Mouse (Mus musculus) heart, adult 2 months (tissue): ENCODE measurements around the gene Zfp667. TPM values are rescaled to one million over a fixed set of nuclear protein-coding genes. Genes with fewer than 3 reads are reported as not detected.
"Not testable (repeated sequence)": the region's sequence is repeated elsewhere in the genome, so short reads cannot be mapped to it uniquely, and the experiment has no call there.

Experiments used
- DNase-seq, 2 experiments: peaks; one replicate each; pipeline ENCODE4 v3.0.0; 2021
- H3K27ac ChIP-seq: fragments of 200-600 bp; 2 replicates; pipeline ENCODE4 v1.8.1; 2022
- H3K27me3 ChIP-seq: fragments of 200-500 bp; 2 replicates; pipeline ENCODE4 v1.6.1; 2012; ENCODE audit warnings: mild to moderate bottlenecking, low read length, inconsistent platforms, mixed read lengths; ENCODE audit not compliant: control insufficient read depth, insufficient read depth
- H3K36me3 ChIP-seq: fragments of 200-500 bp; 2 replicates; pipeline ENCODE4 v1.6.1; 2012; ENCODE audit warnings: low read length, inconsistent platforms; ENCODE audit not compliant: control insufficient read depth, insufficient read depth
- H3K4me1 ChIP-seq: fragments of 200-500 bp; 2 replicates; pipeline ENCODE4 v1.6.1; 2011; ENCODE audit warnings: low read length; ENCODE audit not compliant: control insufficient read depth, insufficient read depth
- H3K4me3 ChIP-seq: fragments of 200-600 bp; 2 replicates; pipeline ENCODE4 v1.8.1; 2022
- H3K79me2 ChIP-seq: fragments of 200-500 bp; replicated peaks from 2 replicates; pipeline ENCODE4 v1.6.1; 2012; ENCODE audit warnings: mild to moderate bottlenecking, inconsistent platforms, low read length, moderate library complexity, mixed read lengths; ENCODE audit not compliant: control insufficient read depth, insufficient read depth
- H3K9ac ChIP-seq: fragments of 200-500 bp; 2 replicates; pipeline ENCODE4 v1.6.1; 2012; ENCODE audit warnings: low read depth, mild to moderate bottlenecking, control low read depth, inconsistent platforms, low read length, mixed read lengths
- CTCF ChIP-seq: fragments of 200-600 bp; IDR thresholded peaks from 2 replicates; pipeline ENCODE4 v1.8.1; 2022; ENCODE audit warnings: antibody characterized with exemption, mild to moderate bottlenecking, moderate library complexity
- EP300 ChIP-seq: fragments of 200-500 bp; IDR thresholded peaks from 2 replicates; pipeline ENCODE4 v1.6.1; 2011; ENCODE audit warnings: low read depth, low read length, control low read depth; ENCODE audit not compliant: insufficient read depth
- POLR2A ChIP-seq: fragments of 200-500 bp; IDR thresholded peaks from 2 replicates; pipeline ENCODE4 v1.6.1; 2011; ENCODE audit warnings: mild to moderate bottlenecking, low read depth, low read length, control low read depth; ENCODE audit not compliant: insufficient read depth
- WGBS: fragments of 180-500 bp; shearing (Covaris S2); methylation state at CpG from one replicate; pipeline ENCODE4 v1.1.7; 2018; 5-methylcytosine and 5-hydroxymethylcytosine counted together
- intact Hi-C: fragments of 180-260 bp; cut with DNase I; formaldehyde crosslinking; loops from one replicate; pipeline ENCODE4 v1.15.1; 2025
- long read RNA-seq: library from polyadenylated mRNA; stranded (forward); transcript quantifications from one replicate; pipeline ENCODE4 v2.0.0, GENCODE M21; 2021
- polyA plus RNA-seq: library from polyadenylated mRNA; depleted of rRNA; stranded (reverse); fragments of >200 nt; gene quantifications from 2 replicates; pipeline ENCODE4 v1.2.3, GENCODE M21; 2012; rRNA removed
- total RNA-seq, 2 experiments: library from RNA; stranded (reverse); gene quantifications; 2 replicates each; pipeline ENCODE4 v1.2.3; 2021

Gene Zfp667
- 1 to 10 TPM; 3.6 to 4.6 TPM for total RNA-seq
- 0.96 and 2.3 TPM in 2 replicates for polyA plus RNA-seq
- long read RNA-seq, partial matches to known transcripts, result 0 of 5 reads
- long read RNA-seq, other reads (novel, unspliced or antisense), result 1 of 5 reads

DNA sequence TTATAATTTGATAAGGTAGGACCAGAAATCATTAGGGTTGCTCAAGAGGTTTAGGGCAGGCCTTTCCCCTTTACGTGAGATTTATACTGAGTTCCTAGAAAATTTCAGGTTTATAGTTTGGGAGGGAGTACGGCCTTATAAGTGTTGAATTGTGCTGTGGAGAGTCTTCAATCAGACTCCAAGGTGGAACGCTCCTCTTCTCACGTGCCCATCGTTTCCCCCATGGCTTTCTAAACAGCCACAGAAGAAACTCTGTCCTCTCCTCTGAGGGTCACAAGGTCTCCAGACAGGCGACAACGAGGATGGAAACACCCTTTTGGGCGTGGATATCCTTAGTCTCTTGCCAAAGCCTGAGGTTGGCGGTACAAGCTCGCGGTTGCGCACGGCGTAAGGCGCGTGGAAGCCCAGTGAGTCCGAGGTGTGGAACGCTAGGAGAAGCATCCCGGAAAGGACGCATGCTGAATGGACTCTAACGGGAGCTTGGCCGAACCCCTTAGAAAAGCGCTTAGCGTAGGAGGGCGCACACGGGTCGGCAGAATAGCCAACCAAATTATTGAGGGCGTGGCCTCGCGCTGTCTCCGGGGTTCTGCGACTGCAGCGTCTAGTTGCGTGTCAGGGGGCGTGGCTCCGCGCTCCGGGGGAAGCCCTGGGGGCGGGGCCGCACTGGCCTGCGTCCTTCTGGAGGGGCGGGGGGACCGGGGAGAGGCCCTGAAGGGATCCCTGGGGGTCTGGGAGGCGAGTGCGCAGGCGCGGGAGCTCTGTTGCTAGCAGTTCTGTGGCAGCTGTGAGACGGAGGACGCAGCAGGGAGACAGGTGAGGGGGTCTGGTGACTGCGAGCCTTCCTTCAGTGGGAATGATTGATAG is at the start of gene Zfp667:
Gene Zfp667 (plus strand): TSS at position 738 of the 864 bp plus-strand sequence.
- no peaks in the 10 kb centered on the region for H3K79me2 ChIP-seq
- peak within 1 kb of the TSS; percentile 78 for H3K27ac ChIP-seq
- WGBS, result 3% methylated on average over 50 of the region's 50 CpGs
- TF ChIP-seq POLR2A, result peak; percentile 80
- TF ChIP-seq CTCF, result no peak
- no peaks in the 10 kb centered on the region for H3K27me3 ChIP-seq
- peak within 1 kb of the TSS; percentile 68 for H3K9ac ChIP-seq
- peak; percentile 98 to 99 for DNase-seq
- H3K4me3 ChIP-seq, result peak within 1 kb of the TSS; percentile 72
- intact Hi-C loops, result loop anchor here (2.0 to 10.0 kb wide), 6 partner anchors 45 to 1009 kb away; partner anchors contain the start of genes Zfp28, Zfp583, Zfp78 and Zfp787
- H3K4me1 ChIP-seq, result peaks cover 6% of the 10 kb centered on the region
- no peaks in the 10 kb centered on the region for H3K36me3 ChIP-seq

DNA sequence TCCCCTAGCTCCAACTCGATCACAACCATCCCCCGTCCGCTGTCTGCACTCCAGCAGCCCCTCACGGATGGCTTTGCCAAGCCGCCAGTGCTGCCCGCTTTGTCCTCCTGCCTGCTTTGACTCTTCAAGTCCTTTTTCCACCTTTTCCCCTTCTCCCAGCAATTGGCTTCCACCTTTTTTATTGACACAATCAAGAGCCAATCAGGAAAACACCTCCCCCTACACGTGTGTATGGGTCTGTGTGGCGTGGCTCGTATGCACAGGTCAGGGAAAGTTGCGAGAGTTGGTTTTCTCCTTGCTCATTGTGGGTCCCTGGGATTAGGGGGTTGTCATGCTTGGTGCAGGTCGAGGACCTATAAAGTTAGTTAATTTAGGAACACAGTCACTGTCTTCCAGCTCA is 46.6 kb upstream of the Zfp667 start:
- no peak for DNase-seq
- TF ChIP-seq EP300, result no peak
- TF ChIP-seq CTCF, result no peak
- no peak for TF ChIP-seq POLR2A
- Histone ChIP-seq H3K9ac (no peak overlapping the region), H3K79me2 (no peaks in the 10 kb centered on the region), H3K27ac (no peak overlapping the region), H3K36me3 (no peaks in the 10 kb centered on the region), H3K27me3 (no peaks in the 10 kb centered on the region), H3K4me3 (no peak overlapping the region), H3K4me1 (no peaks in the 10 kb centered on the region)
- WGBS, result 37% methylated on average over 11 of the region's 11 CpGs
- intact Hi-C loops, result no loop called here

DNA sequence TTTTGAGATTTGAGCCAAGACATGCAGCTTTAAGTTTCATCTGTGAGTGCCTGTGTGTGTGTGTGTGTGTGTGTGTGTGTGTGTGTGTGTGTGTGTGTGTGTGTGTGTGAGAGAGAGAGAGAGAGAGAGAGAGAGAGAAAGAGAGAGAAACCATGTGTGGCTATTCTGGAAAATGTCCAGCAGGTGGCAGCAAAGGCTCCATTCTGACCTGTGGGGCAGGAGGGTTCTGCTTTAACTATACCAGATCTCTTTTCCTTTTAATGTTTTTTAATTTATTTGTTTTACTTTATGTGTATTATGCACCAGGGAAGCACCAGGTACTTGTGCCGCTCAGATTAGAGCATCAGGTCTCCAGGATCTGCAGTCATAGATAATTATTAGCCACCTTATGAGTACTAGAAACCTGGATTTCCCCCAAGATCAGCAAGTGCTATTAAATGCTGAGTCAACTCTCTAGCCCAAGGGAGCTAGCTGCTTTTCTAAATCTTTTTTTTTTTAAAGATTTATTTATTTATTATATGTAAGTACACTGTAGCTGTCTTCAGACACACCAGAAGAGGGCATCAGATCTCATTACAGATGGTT is 45.4 kb upstream of the Zfp667 start:
- WGBS, result 7% methylated on average over 1 of the region's 1 CpGs
- intact Hi-C loops, result loop anchor here (1.0 kb wide), 1 partner anchor 41 kb away; no protein-coding TSS in a partner anchor
- not testable (repeated sequence) for H3K9ac ChIP-seq, H3K36me3 ChIP-seq, H3K27me3 ChIP-seq, H3K4me3 ChIP-seq, H3K27ac ChIP-seq, H3K4me1 ChIP-seq, H3K79me2 ChIP-seq
- TF ChIP-seq CTCF, result peak; percentile 62
- DNase-seq, result peak in 1 of 2 experiments; percentile 8

DNA sequence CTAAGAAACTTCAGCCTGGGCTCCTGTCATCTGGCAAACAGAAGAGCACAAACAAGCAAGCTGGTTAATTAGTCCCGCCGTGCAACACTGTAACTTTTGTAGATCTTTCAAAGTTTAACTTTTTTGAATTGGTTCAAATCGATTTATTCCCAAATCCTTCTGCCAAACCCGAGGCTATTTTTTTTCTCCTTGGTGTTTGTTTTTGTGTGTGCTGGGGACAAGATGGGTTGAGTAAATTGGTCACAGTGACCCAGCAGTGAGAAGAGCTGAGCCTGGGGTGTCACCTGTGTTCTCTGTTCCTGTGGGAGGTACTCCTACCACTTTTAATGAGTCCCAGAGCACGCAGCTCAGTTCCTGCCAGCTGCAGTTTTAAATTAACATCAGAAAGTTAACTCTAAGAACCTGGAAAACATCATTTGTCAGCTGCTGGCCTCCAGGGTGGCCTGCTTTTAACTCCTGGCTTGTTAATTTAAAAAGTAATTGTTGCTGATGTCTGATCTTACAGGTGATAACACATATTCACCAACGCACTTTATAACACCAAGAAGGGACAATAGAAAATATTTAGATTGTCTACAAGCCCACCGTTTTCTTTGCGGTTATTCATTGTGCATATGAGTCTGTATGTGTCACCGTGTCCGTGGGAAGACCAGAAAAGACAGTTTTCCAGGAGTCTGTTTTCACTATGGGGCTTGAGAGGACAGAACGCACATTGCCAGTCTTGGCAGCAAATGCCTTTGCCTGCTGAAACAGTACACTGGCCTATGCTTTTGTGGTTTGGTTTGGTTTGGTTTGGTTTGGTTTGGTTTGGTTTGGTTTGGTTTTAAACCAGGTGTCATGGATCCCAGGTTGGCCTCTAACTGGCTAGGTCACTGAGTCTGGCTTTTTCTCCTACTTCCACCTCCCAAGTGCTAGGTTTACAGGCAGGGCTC is 41.8 kb upstream of the Zfp667 start:
- intact Hi-C loops, result no loop called here
- Histone ChIP-seq H3K27ac (no peak overlapping the region), H3K4me1 (no peaks in the 10 kb centered on the region), H3K9ac (no peak overlapping the region), H3K79me2 (no peaks in the 10 kb centered on the region), H3K27me3 (no peaks in the 10 kb centered on the region; the same call in 1 of the 2 replicates), H3K36me3 (no peaks in the 10 kb centered on the region), H3K4me3 (no peak overlapping the region)
- no peak for TF ChIP-seq POLR2A
- TF ChIP-seq CTCF, result no peak
- TF ChIP-seq EP300, result no peak
- 32% methylated on average over 11 of the region's 11 CpGs for WGBS
- no peak for DNase-seq

DNA sequence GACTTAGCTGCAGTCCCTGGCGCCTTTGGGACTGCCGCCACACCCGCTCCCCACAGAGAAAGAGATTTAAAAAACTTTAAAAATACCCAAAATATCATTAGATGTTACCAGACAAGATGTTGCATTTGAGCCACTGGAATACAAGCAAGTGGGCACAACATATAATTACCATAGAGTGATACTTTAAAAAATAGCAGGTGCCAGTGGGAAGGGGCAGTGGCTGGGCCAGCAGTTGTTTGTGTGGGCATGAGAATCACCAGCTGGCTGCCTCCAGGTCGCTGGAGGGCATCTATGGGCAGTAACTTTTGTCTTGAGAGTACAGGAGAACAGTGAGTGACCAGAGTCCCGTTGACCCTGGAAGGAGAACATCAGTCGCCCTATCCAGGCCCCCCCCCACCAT is 34.0 kb upstream of the Zfp667 start, which contains the start of gene Epp13:
Gene Epp13 (plus strand): TSS at position 301 of the 400 bp plus-strand sequence.
- TF ChIP-seq CTCF (no peak), POLR2A (no peak), EP300 (no peak)
- Histone ChIP-seq H3K4me1 (no peaks in the 10 kb centered on the region), H3K27me3 (no peaks in the 10 kb centered on the region; the same call in 1 of the 2 replicates), H3K79me2 (no peaks in the 10 kb centered on the region), H3K4me3 (no peak within 1 kb of the TSS), H3K9ac (no peak within 1 kb of the TSS), H3K36me3 (no peaks in the 10 kb centered on the region), H3K27ac (no peak within 1 kb of the TSS)
- 65% methylated on average over 6 of the region's 6 CpGs for WGBS
- intact Hi-C loops, result no loop called here
- no peak for DNase-seq
